Mouse (Mus musculus) spleen, postnatal 10 days (tissue): ENCODE results near the gene Rgs6.

Experiments used
- DNase-seq, 2 experiments: peaks; one replicate each; pipeline ENCODE4 v3.0.0; 2021 to 2022; ENCODE audit warnings: low spot score in 2 of 2

Rgs6 gene

DNA sequence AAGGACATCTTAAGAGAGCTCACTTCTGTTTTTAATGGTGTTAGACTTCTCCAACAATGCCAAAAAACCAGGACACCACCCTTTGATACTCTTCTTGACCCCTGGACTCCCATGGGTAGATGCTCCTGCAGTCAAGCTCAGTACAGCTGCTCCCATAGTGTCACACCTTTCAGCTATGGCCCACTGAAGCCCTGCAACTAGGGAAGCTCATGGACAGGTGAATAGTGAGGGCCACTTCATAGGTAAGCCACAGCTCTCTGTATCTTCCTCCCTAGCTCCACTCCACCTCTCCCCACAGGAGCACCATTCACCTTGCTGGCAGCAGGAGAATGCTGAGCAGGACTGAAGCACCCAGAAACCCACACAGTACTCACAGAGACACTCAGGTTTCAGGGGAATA lies 384.6 kb downstream of the Rgs6 start:
- DNase-seq, result no peak

GRCm38 (mm10) chr12:82973771-82974170 lies 385.7 kb downstream of the Rgs6 start:
- no peak for DNase-seq

DNA sequence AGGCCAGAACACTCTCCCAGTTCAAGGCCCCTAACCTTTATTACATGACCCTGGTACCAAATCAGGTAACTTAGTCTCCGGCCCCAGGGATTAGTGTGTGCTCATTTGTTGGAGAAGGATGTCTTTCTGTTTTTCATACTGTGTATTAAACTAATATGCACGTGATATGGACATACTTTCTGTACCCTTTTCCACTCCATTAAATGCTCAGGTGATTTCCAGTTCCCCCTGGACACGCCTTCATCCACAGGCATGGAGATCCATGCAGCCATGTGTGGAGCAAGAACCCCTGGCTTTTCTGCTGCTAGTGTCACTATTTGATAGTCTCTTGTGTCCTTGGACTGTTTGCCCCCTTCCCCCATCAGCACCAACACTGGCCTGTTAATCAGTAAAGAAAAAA lies 390.2 kb downstream of the Rgs6 start:
- DNase-seq, result no peak

- no peak for DNase-seq
Observed at GRCm38 (mm10) chr12:82982716-82983115, 394.6 kb downstream of the Rgs6 start.

DNA sequence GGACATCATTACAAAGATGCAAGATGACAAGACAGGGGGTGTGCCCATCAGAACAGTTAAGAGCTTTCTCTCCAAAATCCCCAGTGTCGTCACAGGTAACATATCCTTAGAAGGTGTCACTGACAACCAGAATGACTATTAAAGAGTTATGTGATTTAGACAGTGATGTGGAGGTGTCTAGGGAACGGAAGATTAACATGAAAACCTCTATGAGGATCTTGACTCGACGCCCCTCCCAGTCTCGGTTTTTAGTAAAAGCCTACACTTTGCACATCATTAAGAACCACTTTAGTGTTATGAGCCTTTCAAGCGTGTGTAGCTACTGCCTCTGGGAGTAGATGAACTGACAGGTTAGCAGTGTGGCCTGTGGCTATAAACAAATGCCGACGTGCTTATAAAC lies 397.2 kb downstream of the Rgs6 start:
- DNase-seq, result no peak

- no peak for DNase-seq
Observed at GRCm38 (mm10) chr12:82987661-82988060, 399.6 kb downstream of the Rgs6 start.

- DNase-seq, result no peak
Observed at GRCm38 (mm10) chr12:82993905-82994304, 405.8 kb downstream of the Rgs6 start.

DNA sequence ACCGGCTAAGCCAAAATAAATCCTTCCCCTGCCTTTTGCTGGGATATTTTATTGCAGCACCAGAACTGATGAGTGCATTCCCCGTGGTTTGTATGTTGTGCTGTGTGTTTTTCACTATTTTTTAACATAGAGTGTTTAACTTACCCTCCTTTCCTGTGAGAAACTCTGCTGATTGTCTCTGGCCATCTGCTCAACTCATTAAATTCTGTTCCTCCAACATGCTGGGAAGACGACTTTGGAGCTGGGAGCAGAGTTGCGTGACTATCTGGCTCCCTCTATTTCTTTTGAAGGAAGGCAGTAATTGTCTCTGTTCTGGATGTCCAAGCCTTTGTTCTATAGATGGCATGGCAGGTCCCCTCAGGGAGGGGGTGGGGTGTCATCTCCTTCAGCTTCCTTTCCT lies 408.7 kb downstream of the Rgs6 start:
- DNase-seq, result no peak

DNA sequence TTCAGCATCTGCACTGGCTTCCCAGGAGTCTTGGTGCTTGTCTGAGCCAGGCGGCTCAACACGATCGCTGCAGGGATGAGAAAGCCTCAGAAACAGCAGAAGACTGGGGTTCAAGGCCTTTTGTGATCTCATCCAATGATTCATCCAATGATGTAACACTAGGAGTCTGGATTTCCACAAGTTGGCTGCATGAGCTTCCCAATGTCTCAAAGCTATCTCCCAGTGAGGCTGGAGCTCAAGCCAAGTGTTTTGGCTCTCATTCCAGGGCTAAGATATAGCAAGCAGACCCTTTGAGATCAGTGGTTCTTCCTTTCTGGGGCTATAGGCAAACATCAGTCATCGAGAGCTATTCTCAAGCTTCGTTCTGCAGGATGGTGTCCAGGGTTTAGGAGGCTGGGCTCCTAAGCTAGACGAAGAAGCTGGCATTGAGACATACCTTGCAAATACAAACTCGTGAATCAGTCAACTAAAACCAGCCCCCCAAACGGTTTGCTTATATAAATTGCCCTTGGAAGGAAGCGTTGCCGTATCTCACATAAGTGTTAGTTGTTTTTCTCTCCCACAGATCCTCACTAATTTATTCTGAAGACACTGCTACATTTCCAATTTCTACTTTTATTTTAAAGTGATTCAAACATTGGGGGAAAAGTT lies 410.7 kb downstream of the Rgs6 start:
- DNase-seq, result no peak

DNA sequence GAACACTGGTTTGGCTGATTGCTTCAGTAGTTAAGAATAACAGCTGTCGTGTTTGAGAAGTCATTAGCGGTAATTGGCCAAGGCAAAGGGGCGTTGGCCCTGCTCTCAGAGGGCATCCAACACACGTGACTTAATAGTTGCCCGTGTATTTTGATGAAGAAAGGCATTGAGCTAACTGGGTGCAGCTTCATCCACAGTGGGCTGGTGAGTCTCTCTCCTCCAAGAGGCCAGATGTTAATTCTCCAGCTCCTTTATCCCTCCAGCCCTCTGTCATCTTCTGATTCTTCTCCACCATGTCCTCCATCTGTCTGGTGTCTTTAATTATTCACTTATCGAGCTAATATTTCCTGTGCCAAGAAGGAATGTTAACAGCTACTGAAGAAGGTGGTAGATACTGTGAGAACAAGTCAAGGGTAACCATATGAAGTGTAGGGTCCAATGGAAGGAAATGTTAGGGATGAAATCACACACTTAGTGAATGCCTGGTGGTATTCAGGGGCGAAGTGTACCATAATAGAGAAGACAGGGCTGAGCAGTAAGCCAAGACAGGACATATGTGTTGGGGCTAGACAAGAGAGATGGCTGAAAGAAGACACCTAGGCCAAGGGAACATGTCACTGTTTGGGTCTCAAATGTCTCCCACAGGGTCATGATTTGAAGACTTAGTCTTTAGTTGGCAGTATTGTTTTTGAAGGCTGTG lies 411.4 kb downstream of the Rgs6 start:
- no peak for DNase-seq

GRCm38 (mm10) chr12:83000033-83000570 lies 412.0 kb downstream of the Rgs6 start:
- no peak for DNase-seq

DNA sequence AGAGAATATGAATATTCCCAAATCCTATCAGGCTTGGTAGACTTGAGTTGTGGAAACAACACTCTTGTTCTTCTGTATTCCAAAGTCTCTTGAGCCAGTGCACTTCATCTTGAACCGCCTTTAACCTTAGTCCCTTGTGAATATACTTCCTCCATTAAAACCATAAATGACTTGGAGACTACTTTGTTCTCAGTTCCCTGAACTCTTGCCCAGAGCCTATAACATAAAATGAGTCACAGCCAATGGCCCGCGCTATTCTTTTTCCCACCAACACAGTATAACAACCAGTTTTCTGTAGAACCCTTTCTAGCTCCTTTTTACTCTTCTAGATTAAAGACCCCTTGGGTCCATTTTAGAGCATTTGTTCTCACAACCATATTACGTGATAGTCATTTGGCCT lies 412.9 kb downstream of the Rgs6 start:
- no peak for DNase-seq

DNA sequence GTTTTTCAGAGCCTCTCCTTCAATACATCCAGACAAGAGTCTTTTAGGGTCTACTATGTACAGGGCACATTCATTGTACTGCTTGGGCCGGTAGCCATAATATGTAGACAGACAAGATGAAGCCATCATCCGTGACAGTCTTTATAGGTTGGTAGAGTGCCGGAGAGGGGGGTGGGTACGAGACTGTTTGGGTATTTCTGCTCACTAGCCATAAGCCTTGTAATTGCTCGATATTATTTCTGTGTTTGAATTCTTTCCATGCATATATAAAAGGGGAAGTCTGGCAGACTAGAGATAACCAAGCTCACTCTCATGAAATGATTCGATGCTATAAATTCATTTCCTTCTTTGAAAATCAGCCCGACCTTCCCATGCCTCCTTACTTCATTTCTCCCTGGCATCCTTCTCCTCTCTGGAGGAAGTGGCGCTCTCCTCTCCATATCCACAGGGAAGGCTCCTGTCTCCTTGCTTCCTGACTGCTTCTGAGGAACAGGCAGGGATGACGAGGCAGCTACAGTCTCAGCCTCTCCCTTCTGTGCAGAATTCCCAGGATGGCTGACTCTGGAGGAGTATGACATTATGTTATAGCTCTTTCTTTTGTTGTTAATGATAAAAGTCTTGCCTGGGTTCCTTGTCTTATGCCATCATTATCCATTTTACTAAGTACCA lies 416.1 kb downstream of the Rgs6 start:
- no peak for DNase-seq

GRCm38 (mm10) chr12:83011056-83011565 lies 423.0 kb downstream of the Rgs6 start:
- DNase-seq, result no peak

DNA sequence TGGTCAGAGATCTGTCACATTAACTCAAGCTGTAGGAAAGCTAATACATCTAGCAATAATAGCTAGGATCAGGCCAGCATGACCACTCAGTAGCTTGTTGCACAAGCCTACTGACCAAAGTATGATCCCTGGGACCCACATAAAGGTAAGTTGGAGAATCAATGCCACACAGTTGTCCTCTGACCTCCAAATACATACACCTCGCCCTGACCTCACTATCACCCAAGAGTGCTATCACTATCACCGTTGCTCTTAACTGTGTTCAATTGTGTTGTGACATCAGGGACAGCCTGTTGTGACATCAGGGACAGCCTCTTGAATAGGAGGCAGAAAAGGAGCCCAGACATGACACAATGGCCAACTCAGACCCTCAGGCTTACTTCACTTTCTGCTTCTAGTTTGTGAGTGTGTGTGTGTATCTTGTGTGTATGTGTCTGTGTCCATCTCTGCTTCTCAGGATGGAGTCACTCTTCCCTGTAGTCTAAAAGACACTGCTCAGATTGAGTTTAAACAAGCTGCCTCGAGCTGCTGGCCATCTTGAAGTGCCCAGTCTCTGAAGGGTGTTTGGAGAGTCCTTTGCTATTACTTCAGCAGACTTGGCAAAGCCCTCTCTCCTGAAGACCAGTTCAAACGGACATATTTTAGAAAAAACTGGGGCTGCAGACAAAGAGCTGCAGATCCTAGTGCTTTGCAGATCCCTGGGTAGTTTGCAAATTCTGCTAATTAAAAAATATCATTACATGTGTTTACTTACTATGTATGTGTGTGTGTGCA lies 426.0 kb downstream of the Rgs6 start:
- no peak for DNase-seq

GRCm38 (mm10) chr12:83014848-83015247 lies 426.8 kb downstream of the Rgs6 start:
- no peak for DNase-seq

DNA sequence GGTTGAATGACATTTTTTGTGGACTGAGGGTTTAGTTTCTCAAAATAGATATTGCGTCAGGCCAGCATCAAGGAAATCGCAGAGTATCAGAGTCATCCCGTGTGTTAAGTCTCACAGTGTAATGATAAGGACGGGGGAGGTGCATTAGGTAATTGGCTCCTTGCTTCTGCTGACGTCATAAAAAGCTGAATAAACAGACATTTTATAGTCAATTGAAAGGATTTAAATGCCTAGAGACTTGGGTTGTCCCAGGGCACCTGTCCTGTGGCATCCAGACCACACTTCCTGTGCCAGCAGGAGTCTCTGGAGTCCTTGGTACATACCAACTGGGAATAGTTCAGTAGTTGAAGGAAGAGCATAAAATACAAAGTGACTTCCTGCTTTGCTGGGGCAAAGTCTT lies 427.3 kb downstream of the Rgs6 start:
- no peak for DNase-seq

DNA sequence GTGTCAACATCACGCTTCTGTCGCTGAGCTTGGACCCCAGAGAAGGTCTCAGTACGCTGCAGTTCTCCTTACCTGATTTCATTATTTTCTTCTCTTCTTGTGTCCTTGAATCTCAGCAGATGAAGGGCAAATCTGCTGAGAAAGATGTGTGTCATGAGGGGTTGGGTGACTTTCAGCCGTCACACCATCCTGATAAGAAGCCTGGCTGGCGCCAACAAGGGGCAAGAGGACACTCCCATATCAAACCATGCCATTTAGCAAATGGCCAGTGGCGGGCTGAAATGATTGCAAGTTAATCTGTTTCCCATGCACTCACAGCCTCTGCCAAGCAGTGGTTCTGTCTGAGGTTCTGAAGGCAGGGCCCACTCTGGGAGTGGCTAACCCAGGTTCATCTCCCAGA lies 428.4 kb downstream of the Rgs6 start:
- no peak for DNase-seq

- peak; percentile 68 to 83 for DNase-seq
Observed at GRCm38 (mm10) chr12:83018005-83018404, 429.9 kb downstream of the Rgs6 start.

GRCm38 (mm10) chr12:83026985-83027384 lies 438.9 kb downstream of the Rgs6 start:
- no peak for DNase-seq

GRCm38 (mm10) chr12:83033171-83033835 lies 445.2 kb downstream of the Rgs6 start:
- no peak for DNase-seq
